Mouse (Mus musculus) bone marrow, adult 2 months (tissue): ENCODE measurements around the gene Pard3.

Source experiments
- CTCF ChIP-seq: fragments of 200-500 bp; IDR thresholded peaks from 2 replicates; pipeline ENCODE4 v1.5.1; 2011; ENCODE audit warnings: low read length, control low read depth; ENCODE audit not compliant: control insufficient read depth, insufficient read depth
- POLR2A ChIP-seq: fragments of 200-500 bp; IDR thresholded peaks from 2 replicates; pipeline ENCODE4 v1.6.1; 2011; ENCODE audit warnings: low read depth, mild to moderate bottlenecking, control low read depth, low read length, borderline replicate concordance; ENCODE audit not compliant: control insufficient read depth

DNA sequence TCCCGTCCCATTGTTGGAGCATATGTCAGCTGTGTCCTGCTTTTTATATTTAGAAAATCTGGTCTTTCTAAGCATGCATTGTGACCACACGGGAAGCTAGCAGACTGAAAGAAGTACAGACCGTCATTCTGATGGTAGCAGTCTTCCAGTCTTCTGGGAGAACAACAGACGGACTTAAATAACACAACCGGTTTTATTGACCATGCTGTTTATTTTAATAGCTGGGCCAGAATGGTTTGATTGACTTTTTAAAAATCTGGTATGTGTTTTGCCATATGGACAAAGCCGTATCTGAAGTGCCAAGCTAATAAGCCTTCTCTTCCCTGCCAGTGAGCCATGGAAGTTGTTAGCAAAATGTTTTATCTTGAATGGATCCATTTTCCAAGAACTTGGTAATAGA lies 428.3 kb downstream of the Pard3 start:
- TF ChIP-seq POLR2A (no peak), CTCF (no peak)
